Mouse (Mus musculus) subcutaneous adipose tissue, adult 2 months (tissue): ENCODE measurements around the gene Mpeg1. TPM values are rescaled to one million over a fixed set of nuclear protein-coding genes. Genes with fewer than 3 reads are reported as not detected.

Source experiments
- polyA plus RNA-seq: library from polyadenylated mRNA; depleted of rRNA; stranded (reverse); fragments of >200 nt; gene quantifications from 2 replicates; pipeline ENCODE4 v1.2.3, GENCODE M21; 2012; ENCODE audit warnings: low replicate concordance; rRNA removed

Mpeg1 gene
- polyA plus RNA-seq: 9.0 and 31.8 TPM in 2 replicates

DNA sequence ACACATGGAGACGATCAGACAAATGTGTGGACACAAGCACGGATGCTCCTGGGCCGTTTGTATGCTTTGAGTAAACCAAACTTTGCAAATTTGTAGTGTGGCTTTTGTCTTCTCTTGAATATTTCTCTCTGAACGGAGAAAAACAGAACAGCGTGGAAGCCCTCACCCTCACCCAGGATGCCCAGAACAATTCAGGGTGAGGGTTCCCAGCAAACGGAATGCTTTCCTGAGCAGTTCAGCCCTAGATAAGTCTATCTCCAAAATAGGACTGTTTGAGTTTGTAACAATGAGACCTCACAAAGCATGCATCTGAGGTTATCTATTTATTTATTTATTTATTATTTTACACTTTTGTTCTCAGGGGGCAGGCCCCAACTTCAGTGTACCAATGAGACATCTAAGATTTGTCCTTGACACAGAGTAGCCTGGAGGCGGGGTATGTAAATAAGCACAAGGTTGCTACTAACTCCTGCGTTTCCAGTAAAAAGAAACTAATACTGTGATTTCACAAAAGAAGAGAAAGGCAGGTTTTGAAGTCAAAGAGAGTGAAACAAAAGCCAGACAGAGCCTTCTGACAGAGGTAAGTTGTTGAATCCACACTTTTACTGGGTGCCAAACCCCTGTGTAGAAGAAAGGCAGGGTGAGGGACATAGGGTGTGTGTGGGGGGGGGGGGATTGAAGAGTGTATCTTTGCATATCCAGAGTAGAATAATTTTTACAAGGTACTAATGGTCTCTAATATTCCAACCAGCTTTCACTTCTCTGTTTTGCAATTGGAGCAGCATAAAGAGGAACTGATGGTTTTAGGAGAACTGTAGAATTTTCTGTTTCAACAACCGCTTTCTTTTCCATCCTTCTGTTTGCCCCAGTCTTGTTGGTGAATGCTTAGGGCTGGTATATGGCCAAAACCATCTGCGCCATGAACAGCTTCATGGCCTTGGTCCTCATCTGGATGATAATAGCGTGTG is at the start of gene Mpeg1:
TSS of gene Mpeg1 (plus strand) at position 498 of the 968 bp plus-strand sequence.

GRCm38 (mm10) chr19:12417361-12417760 is 43.2 kb upstream of the Mpeg1 start, which contains the start of gene Olfr1441:
Olfr1441 (plus strand) TSS chr19:12417433.

GRCm38 (mm10) chr19:12427605-12428004 is 33.0 kb upstream of the Mpeg1 start, which contains the start of gene Pfpl:
Pfpl (plus strand) TSS chr19:12427905.

DNA sequence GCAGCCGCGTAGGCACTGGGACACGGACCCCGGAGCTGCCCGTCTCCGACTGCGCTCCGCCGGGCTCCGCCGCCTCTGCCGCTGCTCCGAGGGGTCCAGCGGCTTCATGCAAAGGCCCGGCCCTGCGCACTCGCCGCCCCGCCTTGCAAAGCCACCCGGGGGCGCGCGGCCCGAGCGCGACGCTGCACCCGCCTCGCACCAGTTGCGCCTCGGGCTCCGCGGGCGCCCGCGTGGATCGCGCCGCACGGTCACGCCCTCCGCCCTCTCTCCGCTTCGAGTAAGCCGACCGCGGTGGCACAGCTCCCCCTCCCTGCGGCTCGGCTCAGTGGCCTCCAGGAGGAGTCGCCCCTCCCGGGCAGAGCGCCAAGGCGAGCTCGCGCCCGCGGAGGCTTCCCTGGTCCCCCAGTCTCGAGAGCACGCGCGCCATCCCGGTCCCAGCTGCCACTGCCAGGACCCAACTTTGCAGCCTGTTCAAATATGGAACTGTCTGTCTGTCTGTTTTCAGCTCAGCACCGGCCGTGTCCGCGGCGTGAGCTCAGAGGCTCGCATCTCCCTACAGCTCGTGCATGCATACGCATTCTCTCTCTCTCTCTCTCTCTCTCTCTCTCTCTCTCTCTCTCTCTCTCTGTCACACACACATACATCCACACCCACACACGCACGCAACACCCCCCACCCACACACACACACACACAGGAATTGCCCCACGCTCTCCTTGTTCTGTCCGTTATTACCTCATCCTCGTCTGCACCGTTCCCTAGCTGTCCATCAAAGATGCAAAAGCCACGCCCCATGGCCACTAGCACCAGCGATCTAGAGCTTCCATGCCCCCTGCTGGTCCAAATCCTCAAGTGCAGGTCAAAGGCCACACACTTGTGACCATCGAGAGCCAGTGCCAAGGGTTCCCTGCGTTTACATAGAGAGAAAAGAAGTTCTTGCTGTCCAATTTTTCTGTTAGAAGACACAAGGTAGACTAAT is 41.1 kb downstream of the Mpeg1 start, which contains the start of gene Dtx4:
TSS of gene Dtx4 (minus strand) at position 85 of the 978 bp plus-strand sequence.

Other genes with a start within 250 kb of the Mpeg1 start
- gene Olfr1432, start 228.2 kb upstream of the Mpeg1 start, polyA plus RNA-seq: not detected in 2 replicates
- not detected in 2 replicates for gene Olfr262, start 219.1 kb upstream of the Mpeg1 start, polyA plus RNA-seq
- gene Olfr235, start 199.7 kb upstream of the Mpeg1 start, polyA plus RNA-seq: not detected in 2 replicates
- gene Olfr1434, start 180.9 kb upstream of the Mpeg1 start, polyA plus RNA-seq: not detected in 2 replicates
- not detected in 2 replicates for gene Olfr1436, start 161.6 kb upstream of the Mpeg1 start, polyA plus RNA-seq
- gene Olfr1437, start 135.7 kb upstream of the Mpeg1 start, polyA plus RNA-seq: not detected in 2 replicates
- not detected in 2 replicates for gene Olfr1438-ps1, start 124.9 kb upstream of the Mpeg1 start, polyA plus RNA-seq
- not detected in 2 replicates for gene Olfr1440, start 73.5 kb upstream of the Mpeg1 start, polyA plus RNA-seq
- not detected in 2 replicates for gene Olfr1441, start 43.3 kb upstream of the Mpeg1 start, polyA plus RNA-seq
- gene Pfpl, start 32.9 kb upstream of the Mpeg1 start, polyA plus RNA-seq: not detected in 2 replicates
- 28.3 and 35.4 TPM in 2 replicates for gene Dtx4, start 40.7 kb downstream of the Mpeg1 start, polyA plus RNA-seq
- gene Fam111a, start 85.0 kb downstream of the Mpeg1 start, polyA plus RNA-seq: 2.7 and 4.5 TPM in 2 replicates
- gene Gm4952, start 139.2 kb downstream of the Mpeg1 start, polyA plus RNA-seq: 0.06 TPM in 1 of 2 replicates, not detected in the other
- gene Glyat, start 172.5 kb downstream of the Mpeg1 start, polyA plus RNA-seq: not detected in 2 replicates
- not detected in 2 replicates for gene Olfr1442, start 209.7 kb downstream of the Mpeg1 start, polyA plus RNA-seq
- gene Olfr1443, start 217.3 kb downstream of the Mpeg1 start, polyA plus RNA-seq: not detected in 2 replicates
- not detected in 2 replicates for gene Keg1, start 235.0 kb downstream of the Mpeg1 start, polyA plus RNA-seq